Mouse (Mus musculus) hindbrain, embryonic 13.5 days (tissue): Measurements from ENCODE around the gene Itga9. TPM values are rescaled to one million over a fixed set of nuclear protein-coding genes. Genes with fewer than 3 reads are reported as not detected.

ENCODE experiments used
- ATAC-seq: fragments of 200-750 bp; cut with Nextera tagmentation; 2 replicates; pipeline ENCODE4 v1.8.0; 2017; ENCODE audit warnings: moderate TSS enrichment; ENCODE audit not compliant: low FRiP score
- H3K27ac ChIP-seq: fragments of 300-500 bp; sonication (generic); 2 replicates; pipeline ENCODE4 v1.5.1; 2015; ENCODE audit warnings: inconsistent platforms, mild to moderate bottlenecking, moderate library complexity
- H3K27me3 ChIP-seq: fragments of 300-500 bp; sonication (generic); 2 replicates; pipeline ENCODE4 v1.6.1; 2015; ENCODE audit warnings: mild to moderate bottlenecking, inconsistent platforms
- H3K36me3 ChIP-seq: fragments of 300-500 bp; sonication (generic); 2 replicates; pipeline ENCODE4 v1.6.1; 2015; ENCODE audit warnings: mild to moderate bottlenecking, inconsistent platforms
- H3K4me1 ChIP-seq: fragments of 300-500 bp; sonication (generic); replicated peaks from 2 replicates; pipeline ENCODE4 v1.6.1; 2015; ENCODE audit warnings: inconsistent platforms
- H3K4me2 ChIP-seq: fragments of 300-500 bp; sonication (generic); 2 replicates; pipeline ENCODE4 v1.6.1; 2015; ENCODE audit warnings: inconsistent platforms, mild to moderate bottlenecking, moderate library complexity
- H3K4me3 ChIP-seq: fragments of 300-500 bp; sonication (generic); 2 replicates; pipeline ENCODE4 v1.5.1; 2015; ENCODE audit warnings: mild to moderate bottlenecking, inconsistent platforms
- H3K9ac ChIP-seq: fragments of 300-500 bp; sonication (generic); 2 replicates; pipeline ENCODE4 v1.6.1; 2015; ENCODE audit warnings: mild to moderate bottlenecking, inconsistent platforms
- H3K9me3 ChIP-seq: fragments of 300-500 bp; sonication (generic); 2 replicates; pipeline ENCODE4 v1.6.1; 2016; ENCODE audit warnings: inconsistent platforms
- WGBS: fragments of 180-500 bp; shearing (Covaris S2); methylation state at CpG from one replicate; pipeline ENCODE4 v1.1.7; 2015; 5-methylcytosine and 5-hydroxymethylcytosine counted together
- polyA plus RNA-seq: library from polyadenylated mRNA; unstranded; fragments of >200 nt; fragmentation: Nextera tagmentation; extraction: Ambion mirVana; gene quantifications from 2 replicates; pipeline ENCODE4 v1.2.1, GENCODE M21; 2015

The Itga9 gene
- polyA plus RNA-seq, 1 experiment from 2014 or later: 1.8 TPM

DNA sequence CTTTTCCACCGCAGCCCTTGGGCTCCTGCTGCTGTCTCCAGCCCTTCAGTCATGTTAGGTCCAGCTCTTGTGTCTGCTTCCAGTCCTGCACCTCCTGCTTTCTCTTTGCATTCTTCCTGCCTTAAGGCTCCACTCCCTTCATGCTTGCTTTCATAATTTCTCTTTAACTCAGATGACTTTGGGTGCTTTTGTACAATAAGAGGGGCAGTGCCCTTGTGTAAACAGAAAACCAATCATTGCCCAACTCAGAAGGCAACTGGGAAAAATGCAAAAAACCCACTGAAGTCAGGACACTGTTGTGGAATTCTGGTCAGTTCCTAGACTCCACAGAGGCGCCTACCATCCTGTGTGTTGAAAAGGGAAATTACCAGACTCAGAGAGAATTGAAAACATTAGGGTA is 95.3 kb downstream of the Itga9 start:
- Histone ChIP-seq H3K4me2 (no peak overlapping the region), H3K4me3 (no peak overlapping the region), H3K9me3 (no peaks in the 10 kb centered on the region), H3K27me3 (no peaks in the 10 kb centered on the region), H3K9ac (no peak overlapping the region), H3K36me3 (no peaks in the 10 kb centered on the region), H3K27ac (no peak overlapping the region), H3K4me1 (peaks cover 17% of the 10 kb centered on the region)
- ATAC-seq: no peak
- WGBS: 76% methylated on average over 2 of the region's 2 CpGs

DNA sequence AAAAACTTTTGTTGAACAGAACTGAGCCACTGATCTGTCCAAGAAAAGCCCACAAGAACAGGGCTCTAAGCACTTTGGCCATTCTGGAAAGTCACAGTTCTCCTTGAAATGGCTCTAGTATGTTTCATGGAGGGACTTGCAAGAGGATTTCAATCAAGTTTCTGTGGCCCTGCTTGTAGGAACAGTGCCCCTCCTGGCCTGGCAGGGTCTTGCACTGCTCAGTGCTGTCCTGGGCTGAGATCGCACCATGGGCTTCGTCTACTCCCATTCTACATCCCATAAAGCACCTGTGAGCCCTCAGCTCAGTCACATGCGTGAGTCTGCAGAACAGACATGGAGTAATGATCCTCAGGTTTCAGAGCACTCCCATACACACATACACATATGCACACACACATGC is 96.7 kb downstream of the Itga9 start:
- H3K27me3 ChIP-seq: no peaks in the 10 kb centered on the region
- WGBS: 86% methylated on average over 3 of the region's 3 CpGs
- H3K27ac ChIP-seq: no peak overlapping the region
- ATAC-seq: no peak
- H3K36me3 ChIP-seq: no peaks in the 10 kb centered on the region
- no peak overlapping the region for H3K4me2 ChIP-seq
- H3K9me3 ChIP-seq: no peaks in the 10 kb centered on the region
- H3K4me3 ChIP-seq: no peak overlapping the region
- peaks cover 17% of the 10 kb centered on the region for H3K4me1 ChIP-seq
- no peak overlapping the region for H3K9ac ChIP-seq

DNA sequence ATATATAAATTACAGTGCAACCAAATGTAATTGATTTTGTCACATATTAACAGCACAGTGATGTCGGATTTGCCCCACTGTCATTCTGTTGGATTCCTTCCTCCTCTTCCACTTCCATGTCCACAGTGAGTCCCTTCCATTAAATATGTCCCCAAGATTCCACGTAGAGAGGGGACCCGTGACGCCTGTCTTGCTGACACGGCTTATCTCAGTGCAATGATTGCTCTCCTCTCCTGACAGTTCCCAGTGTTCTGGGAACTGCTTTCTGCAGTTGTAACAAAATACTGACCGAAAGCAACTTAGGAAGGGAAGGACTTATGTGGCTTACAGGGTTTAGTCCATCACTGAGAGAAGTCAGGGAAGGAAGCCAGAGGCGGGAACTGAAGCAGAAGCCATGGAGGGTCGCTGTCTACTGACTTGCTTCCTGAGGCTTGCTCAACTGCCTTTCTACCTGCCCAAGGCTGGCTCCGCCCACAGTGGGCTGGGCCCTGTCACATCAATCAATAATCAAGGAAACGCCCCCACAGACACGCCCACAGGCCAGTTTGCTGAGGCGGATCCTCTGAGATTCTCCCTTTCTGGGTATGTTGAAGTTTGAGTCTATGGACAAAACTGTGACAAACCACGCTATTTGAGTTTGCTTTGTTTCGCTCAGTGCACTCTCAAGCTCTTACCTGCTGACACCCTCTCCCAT is 99.0 kb downstream of the Itga9 start:
- WGBS: 57% methylated on average over 14 of the region's 14 CpGs

DNA sequence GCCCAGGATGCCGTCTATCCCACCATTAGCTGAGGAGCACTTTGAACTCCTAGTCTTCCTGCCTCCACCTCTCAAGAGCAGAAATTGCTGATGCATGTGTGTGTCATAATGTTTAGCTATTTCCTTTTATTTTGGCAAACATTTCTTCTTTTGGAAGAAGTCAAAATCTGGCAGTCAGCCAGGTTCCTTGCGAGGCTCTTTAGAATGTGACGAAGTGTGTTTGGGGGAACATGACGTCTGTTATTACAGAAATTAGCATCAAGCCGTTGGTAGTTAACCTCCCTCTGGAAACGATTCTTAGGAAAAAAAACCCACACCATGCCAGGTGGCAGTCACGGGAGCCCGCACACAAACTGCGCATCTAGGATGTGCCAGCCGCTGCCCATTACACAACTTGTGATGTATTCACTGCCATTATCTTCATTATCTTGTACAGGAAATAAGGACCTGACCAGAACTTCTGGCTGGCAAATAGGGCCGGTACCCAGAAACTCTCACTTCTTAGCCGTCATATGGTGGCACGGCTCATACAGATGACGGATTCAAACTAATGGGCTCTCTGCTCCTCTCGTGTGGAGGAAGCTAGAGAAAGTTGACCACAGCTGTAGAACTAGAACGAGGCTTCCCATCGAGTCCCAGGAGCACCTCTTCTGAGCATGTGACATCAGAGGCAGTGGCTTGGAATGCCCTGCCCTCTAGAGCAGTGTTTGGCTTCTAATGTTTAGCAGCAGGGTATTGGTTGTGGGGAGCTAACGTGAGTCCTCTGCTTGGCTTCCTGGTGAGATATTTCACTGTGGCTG is 99.9 kb downstream of the Itga9 start:
- Histone ChIP-seq H3K27me3 (no peaks in the 10 kb centered on the region), H3K36me3 (no peaks in the 10 kb centered on the region), H3K4me2 (no peak overlapping the region), H3K4me3 (no peak overlapping the region), H3K9ac (no peak overlapping the region), H3K4me1 (peaks cover 9% of the 10 kb centered on the region), H3K9me3 (no peaks in the 10 kb centered on the region), H3K27ac (no peak overlapping the region)
- ATAC-seq: no peak
- 65% methylated on average over 18 of the region's 18 CpGs for WGBS

More for the DNA sequence above, 99.0 kb downstream of the Itga9 start:
- H3K27ac ChIP-seq: no peak overlapping the region
- no peaks in the 10 kb centered on the region for H3K36me3 ChIP-seq
- ATAC-seq: no peak
- H3K4me3 ChIP-seq: no peak overlapping the region
- H3K9ac ChIP-seq: no peak overlapping the region
- H3K4me1 ChIP-seq: peaks cover 17% of the 10 kb centered on the region
- no peak overlapping the region for H3K4me2 ChIP-seq
- H3K9me3 ChIP-seq: no peaks in the 10 kb centered on the region
- no peaks in the 10 kb centered on the region for H3K27me3 ChIP-seq

DNA sequence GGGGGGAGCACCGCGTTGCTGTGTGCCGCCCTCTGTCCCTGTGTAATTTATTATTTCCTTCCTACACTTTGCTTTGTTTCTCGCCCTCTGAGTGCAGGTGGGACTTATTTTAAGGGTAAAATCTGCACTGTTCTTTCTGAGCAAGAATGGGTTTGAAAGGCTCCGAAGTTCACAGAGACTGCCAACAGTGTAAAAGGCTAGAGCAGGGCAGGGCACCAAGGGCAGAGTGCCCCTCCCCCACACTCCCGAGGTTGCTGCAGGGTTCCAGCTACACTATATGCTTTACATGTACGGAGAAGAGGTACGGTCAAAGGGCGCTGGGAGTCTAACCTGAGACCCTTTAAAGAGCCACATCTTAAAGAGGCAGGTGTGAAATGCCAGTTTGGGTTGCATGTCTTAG is 104.1 kb downstream of the Itga9 start:
- H3K9me3 ChIP-seq: no peaks in the 10 kb centered on the region
- no peak for ATAC-seq
- no peak overlapping the region for H3K9ac ChIP-seq
- 73% methylated on average over 9 of the region's 9 CpGs for WGBS
- no peaks in the 10 kb centered on the region for H3K27me3 ChIP-seq
- H3K4me2 ChIP-seq: no peak overlapping the region
- H3K4me3 ChIP-seq: no peak overlapping the region
- no peak overlapping the region for H3K27ac ChIP-seq
- no peaks in the 10 kb centered on the region for H3K36me3 ChIP-seq
- H3K4me1 ChIP-seq: peaks cover 6% of the 10 kb centered on the region; the same call in 1 of the 2 replicates

DNA sequence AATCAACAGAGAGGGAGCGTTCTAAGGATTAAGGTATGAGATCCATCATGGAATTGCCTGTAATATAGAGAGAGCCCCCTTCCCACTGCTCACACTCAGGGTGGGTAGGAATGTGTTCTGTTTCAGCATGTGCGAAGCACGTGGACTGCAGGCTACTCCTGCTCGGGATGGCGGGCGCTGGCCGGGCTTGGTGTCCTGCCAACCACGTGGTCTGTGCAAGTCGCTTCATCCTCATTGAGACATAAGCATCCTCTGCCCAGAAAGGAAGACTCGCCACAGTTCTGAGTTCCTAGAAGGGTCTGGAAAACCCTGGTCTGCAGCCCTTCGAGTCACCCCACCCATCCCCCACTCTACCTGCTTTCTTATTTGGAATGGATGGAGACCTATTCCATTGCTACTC is 105.3 kb downstream of the Itga9 start:
- no peaks in the 10 kb centered on the region for H3K9me3 ChIP-seq
- H3K36me3 ChIP-seq: no peaks in the 10 kb centered on the region
- H3K27ac ChIP-seq: no peak overlapping the region
- no peak overlapping the region for H3K4me3 ChIP-seq
- WGBS: 92% methylated on average over 11 of the region's 11 CpGs
- H3K4me1 ChIP-seq: peaks cover under 1% of the 10 kb centered on the region; the same call in 1 of the 2 replicates
- ATAC-seq: no peak
- no peak overlapping the region for H3K4me2 ChIP-seq
- H3K27me3 ChIP-seq: no peaks in the 10 kb centered on the region
- H3K9ac ChIP-seq: no peak overlapping the region

DNA sequence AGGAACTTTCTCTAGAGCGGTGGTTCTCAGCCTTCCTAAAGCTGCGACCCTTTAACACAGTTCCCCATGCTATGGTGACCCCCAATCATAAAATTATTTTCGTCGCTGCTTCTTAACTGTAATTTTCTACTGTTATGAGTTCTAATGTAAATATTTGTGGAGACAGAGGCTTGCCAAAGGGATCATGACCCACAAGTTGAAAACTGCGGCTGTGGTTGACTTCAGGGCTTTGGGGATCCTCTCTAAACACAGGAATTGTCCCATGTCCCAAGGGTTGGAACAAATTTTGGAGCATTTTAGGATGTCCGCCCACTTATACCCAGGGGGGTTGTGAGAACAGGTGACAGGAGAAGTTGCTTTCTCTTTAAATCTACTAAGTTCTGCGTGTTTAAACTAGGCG is 107.0 kb downstream of the Itga9 start:
- Histone ChIP-seq H3K4me2 (no peak overlapping the region), H3K4me3 (no peak overlapping the region), H3K9ac (no peak overlapping the region), H3K27ac (no peak overlapping the region), H3K4me1 (no peaks in the 10 kb centered on the region), H3K27me3 (no peaks in the 10 kb centered on the region), H3K9me3 (no peaks in the 10 kb centered on the region), H3K36me3 (no peaks in the 10 kb centered on the region)
- WGBS: 89% methylated on average over 8 of the region's 8 CpGs
- no peak for ATAC-seq

DNA sequence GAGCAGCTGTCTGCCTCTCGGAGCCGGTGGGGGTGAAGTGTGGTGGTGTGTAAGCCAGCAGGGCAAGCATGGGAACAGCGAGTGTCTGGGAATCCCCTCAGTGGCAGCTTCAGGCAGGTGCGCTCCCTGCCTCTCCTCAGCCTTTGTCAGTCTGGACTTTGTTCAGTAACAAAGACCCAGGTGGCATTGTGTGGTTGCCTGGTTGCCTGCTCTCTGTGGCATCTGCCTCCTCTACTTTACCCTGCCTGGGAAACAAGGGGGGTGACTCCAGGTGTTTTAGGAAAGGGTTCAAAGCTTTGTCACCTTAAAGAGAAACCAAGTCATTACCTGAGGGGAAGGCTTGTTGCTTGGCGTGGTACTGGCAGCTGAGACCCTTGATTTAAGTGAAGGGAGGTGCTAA is 108.0 kb downstream of the Itga9 start:
- H3K36me3 ChIP-seq: no peaks in the 10 kb centered on the region
- H3K4me2 ChIP-seq: no peak overlapping the region

DNA sequence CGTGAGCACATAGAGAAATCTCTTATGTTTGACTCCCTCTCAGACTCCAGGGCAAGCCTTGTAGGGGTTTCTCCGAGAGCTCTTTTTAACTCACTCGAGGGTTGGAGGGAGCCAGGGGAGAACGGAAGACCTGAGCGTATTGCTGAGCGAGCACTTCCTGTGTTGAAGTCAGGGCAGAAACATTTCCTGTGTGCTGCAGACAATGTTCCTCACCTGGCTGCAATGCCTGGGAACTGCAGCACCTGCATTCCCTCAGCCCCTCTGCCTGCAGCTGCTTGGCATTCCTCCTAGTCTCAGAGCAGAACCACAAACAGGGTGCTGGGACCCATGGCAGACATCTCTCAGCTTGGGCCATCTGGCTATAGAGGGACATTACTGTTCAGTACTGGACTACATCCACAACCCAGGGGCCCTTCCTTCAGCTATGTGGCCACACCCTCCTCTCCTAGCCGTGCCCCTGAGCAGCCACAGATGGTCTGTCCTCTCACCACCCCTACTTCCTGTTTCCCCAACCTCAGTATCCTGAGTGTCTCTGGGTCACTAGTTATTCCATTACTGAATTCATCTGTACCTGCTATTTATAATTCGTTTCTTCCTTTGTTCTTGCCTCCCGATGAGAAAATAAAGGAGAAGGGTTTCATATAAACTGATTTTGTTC is 109.6 kb downstream of the Itga9 start:
- H3K27ac ChIP-seq: no peak overlapping the region
- H3K36me3 ChIP-seq: no peaks in the 10 kb centered on the region
- 88% methylated on average over 9 of the region's 9 CpGs for WGBS
- H3K4me2 ChIP-seq: no peak overlapping the region
- no peak overlapping the region for H3K4me3 ChIP-seq
- no peaks in the 10 kb centered on the region for H3K9me3 ChIP-seq
- H3K27me3 ChIP-seq: no peaks in the 10 kb centered on the region
- ATAC-seq: no peak
- H3K4me1 ChIP-seq: no peaks in the 10 kb centered on the region
- no peak overlapping the region for H3K9ac ChIP-seq

More for the DNA sequence above, 108.0 kb downstream of the Itga9 start:
- Histone ChIP-seq H3K27me3 (no peaks in the 10 kb centered on the region), H3K4me3 (no peak overlapping the region), H3K4me1 (no peaks in the 10 kb centered on the region), H3K9me3 (no peaks in the 10 kb centered on the region), H3K9ac (no peak overlapping the region), H3K27ac (no peak overlapping the region)
- ATAC-seq: no peak
- WGBS: 79% methylated on average over 5 of the region's 5 CpGs

DNA sequence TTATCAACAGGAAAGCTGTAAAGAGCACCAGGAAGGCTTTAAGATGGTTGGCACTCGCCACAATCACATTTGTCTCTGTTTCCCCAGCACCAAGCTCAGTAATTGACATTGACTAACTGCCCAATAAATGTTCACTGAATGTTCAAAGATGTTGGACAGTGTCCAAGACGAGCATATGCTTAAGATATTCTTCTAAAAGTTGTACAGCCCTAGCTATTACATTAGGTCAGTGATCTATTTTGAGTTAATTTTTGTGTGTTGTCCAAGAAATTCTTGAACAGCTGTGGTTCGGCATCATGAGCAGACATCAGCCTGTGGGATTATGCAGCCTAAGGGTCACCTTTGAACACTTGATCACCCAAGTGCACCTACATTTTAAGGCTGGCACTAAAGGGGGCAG is 110.9 kb downstream of the Itga9 start:
- H3K4me1 ChIP-seq: no peaks in the 10 kb centered on the region
- no peak overlapping the region for H3K27ac ChIP-seq
- no peak overlapping the region for H3K9ac ChIP-seq
- H3K27me3 ChIP-seq: no peaks in the 10 kb centered on the region
- ATAC-seq: no peak
- no peak overlapping the region for H3K4me3 ChIP-seq
- no peaks in the 10 kb centered on the region for H3K36me3 ChIP-seq
- no peak overlapping the region for H3K4me2 ChIP-seq
- WGBS: 72% methylated on average over 3 of the region's 3 CpGs
- no peaks in the 10 kb centered on the region for H3K9me3 ChIP-seq

DNA sequence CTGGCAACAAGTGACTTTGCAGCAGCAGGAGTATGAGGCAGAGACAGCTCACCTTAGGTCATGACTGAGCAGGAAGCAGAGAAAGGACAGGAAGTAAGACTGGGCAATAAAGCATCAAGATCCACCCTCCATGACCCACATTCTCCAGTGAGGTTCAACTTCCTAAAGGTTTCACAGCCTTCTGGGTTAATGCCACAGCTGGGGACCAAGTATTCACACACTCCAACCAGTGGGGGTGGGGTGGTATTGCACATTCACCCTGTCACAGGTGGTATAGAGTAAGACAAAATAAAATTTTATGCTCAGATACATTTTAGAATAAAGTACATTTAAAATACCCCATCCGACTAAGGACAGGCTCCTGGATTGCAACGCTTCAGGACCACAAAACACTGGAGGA is 112.0 kb downstream of the Itga9 start:
- no peaks in the 10 kb centered on the region for H3K9me3 ChIP-seq
- no peak for ATAC-seq
- no peak overlapping the region for H3K9ac ChIP-seq
- no peak overlapping the region for H3K4me2 ChIP-seq
- no peaks in the 10 kb centered on the region for H3K4me1 ChIP-seq
- H3K27ac ChIP-seq: no peak overlapping the region
- no peaks in the 10 kb centered on the region for H3K36me3 ChIP-seq
- no peak overlapping the region for H3K4me3 ChIP-seq
- WGBS: 98% methylated on average over 2 of the region's 2 CpGs
- no peaks in the 10 kb centered on the region for H3K27me3 ChIP-seq

DNA sequence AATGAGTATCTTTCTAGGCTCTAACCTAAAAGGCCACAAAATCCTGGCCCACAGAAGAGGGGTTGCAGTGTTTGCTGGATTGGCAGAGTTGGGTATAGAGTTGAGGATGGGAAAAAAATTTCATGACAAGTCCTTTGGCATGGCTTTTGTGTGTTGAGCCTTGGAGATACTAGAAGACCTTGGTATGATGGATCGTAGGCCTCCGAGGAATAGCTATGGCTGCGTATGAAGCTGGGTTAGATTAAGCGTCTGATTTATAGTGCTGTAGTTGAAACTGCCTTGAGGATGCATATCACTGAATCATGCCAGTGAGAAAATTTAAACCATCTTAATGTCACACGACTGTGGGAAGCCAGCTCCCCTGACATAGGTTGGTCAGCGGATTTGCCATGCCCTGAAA is 114.6 kb downstream of the Itga9 start:
- H3K4me3 ChIP-seq: no peak overlapping the region
- no peaks in the 10 kb centered on the region for H3K9me3 ChIP-seq
- H3K4me2 ChIP-seq: no peak overlapping the region
- no peak for ATAC-seq
- no peak overlapping the region for H3K9ac ChIP-seq
- no peaks in the 10 kb centered on the region for H3K27me3 ChIP-seq
- no peak overlapping the region for H3K27ac ChIP-seq
- H3K36me3 ChIP-seq: no peaks in the 10 kb centered on the region
- no peaks in the 10 kb centered on the region for H3K4me1 ChIP-seq
- WGBS: 98% methylated on average over 6 of the region's 6 CpGs
